Mouse (Mus musculus) forebrain, postnatal 0 days (tissue): ENCODE measurements at regions not wholly inside any gene's neighbourhood (a gene's known extent, or its start where the extent isn't known, plus 50 kb on each side); places are given as distances from the start of the nearest gene placed in this dataset.
A peak's percentile ranks its signal among the peaks of the same experiment; 100 is the strongest.

ENCODE experiments used
- ATAC-seq: fragments of 200-750 bp; cut with Nextera tagmentation; 2 replicates; pipeline ENCODE4 v1.8.0; 2017; ENCODE audit warnings: mild to moderate bottlenecking, moderate library complexity
- DNase-seq: peaks from one replicate; pipeline ENCODE4 v3.0.0-alpha.2; 2015
- H3K27ac ChIP-seq: fragments of 300-500 bp; sonication (generic); 2 replicates; pipeline ENCODE4 v1.5.1; 2014; ENCODE audit warnings: low read depth, mild to moderate bottlenecking, antibody characterized with exemption, low read length, moderate library complexity, mixed read lengths
- H3K27me3 ChIP-seq: fragments of 300-500 bp; sonication (generic); 2 replicates; pipeline ENCODE4 v1.6.1; 2014; ENCODE audit warnings: mild to moderate bottlenecking, low read length, mixed read lengths; ENCODE audit not compliant: insufficient read depth
- H3K36me3 ChIP-seq: fragments of 300-500 bp; sonication (generic); 2 replicates; pipeline ENCODE4 v1.6.1; 2014; ENCODE audit warnings: mild to moderate bottlenecking, moderate library complexity; ENCODE audit not compliant: insufficient read depth
- H3K4me1 ChIP-seq: fragments of 300-500 bp; sonication (generic); 2 replicates; pipeline ENCODE4 v1.6.1; 2014; ENCODE audit warnings: antibody characterized with exemption; ENCODE audit not compliant: insufficient read depth
- H3K4me2 ChIP-seq: fragments of 300-500 bp; sonication (generic); 2 replicates; pipeline ENCODE4 v1.6.1; 2014; ENCODE audit warnings: low read depth, mild to moderate bottlenecking, moderate library complexity
- H3K4me3 ChIP-seq: fragments of 300-500 bp; sonication (generic); 2 replicates; pipeline ENCODE4 v1.5.1; 2014; ENCODE audit warnings: low read depth, low read length, mixed read lengths
- H3K9ac ChIP-seq: fragments of 300-500 bp; sonication (generic); 2 replicates; pipeline ENCODE4 v1.6.1; 2014; ENCODE audit warnings: mild to moderate bottlenecking
- H3K9me3 ChIP-seq: fragments of 300-500 bp; sonication (generic); 2 replicates; pipeline ENCODE4 v1.6.1; 2016; ENCODE audit warnings: low read length
- CTCF ChIP-seq: sonication (generic); IDR thresholded peaks from 2 replicates; pipeline ENCODE4 v1.5.1; 2016; ENCODE audit warnings: antibody characterized with exemption, control low read depth, low read depth
- WGBS: fragments of 180-500 bp; shearing (Covaris S2); extraction: QIAGEN DNeasy Blood & Tissue Kit; methylation state at CpG from one replicate; pipeline ENCODE4 v1.1.7; 2014; 5-methylcytosine and 5-hydroxymethylcytosine counted together

- Histone ChIP-seq H3K27me3 (no peaks in the 10 kb centered on the region), H3K9me3 (no peaks in the 10 kb centered on the region), H3K4me3 (no peak overlapping the region), H3K27ac (no peak overlapping the region), H3K9ac (no peak overlapping the region), H3K36me3 (no peaks in the 10 kb centered on the region), H3K4me2 (no peak overlapping the region), H3K4me1 (0 out of 2 replicates have a peak, but pooled peaks cover 4% of the 10 kb centered on the region)
- DNase-seq (no peak), ATAC-seq (no peak)
- no peak for TF ChIP-seq CTCF
- WGBS, result 48% methylated on average over 4 of the region's 4 CpGs
Observed at GRCm38 (mm10) chr9:47283746-47284455, 246.1 kb upstream of the Cadm1 start.

- 52% methylated on average over 9 of the region's 9 CpGs for WGBS
- DNase-seq, result peak; percentile 31
- Histone ChIP-seq H3K4me1 (no peaks in the 10 kb centered on the region), H3K9ac (no peak overlapping the region), H3K27me3 (no peaks in the 10 kb centered on the region), H3K9me3 (no peaks in the 10 kb centered on the region), H3K36me3 (no peaks in the 10 kb centered on the region), H3K4me3 (no peak overlapping the region), H3K27ac (no peak overlapping the region), H3K4me2 (no peak overlapping the region)
- TF ChIP-seq CTCF, result no peak
- ATAC-seq, result no peak
Observed at GRCm38 (mm10) chr9:47286930-47287722, 242.8 kb upstream of the Cadm1 start.

GRCm38 (mm10) chr9:47288587-47289199 lies 241.3 kb upstream of the Cadm1 start:
- 66% methylated on average over 7 of the region's 7 CpGs for WGBS

GRCm38 (mm10) chr9:47300633-47301032 lies 229.3 kb upstream of the Cadm1 start:
- Histone ChIP-seq H3K9me3 (no peaks in the 10 kb centered on the region), H3K36me3 (no peaks in the 10 kb centered on the region), H3K27ac (no peak overlapping the region), H3K9ac (no peak overlapping the region), H3K27me3 (no peaks in the 10 kb centered on the region), H3K4me1 (no peaks in the 10 kb centered on the region), H3K4me2 (no peak overlapping the region), H3K4me3 (no peak overlapping the region)
- WGBS, result 65% methylated on average over 1 of the region's 1 CpGs
- no peak for TF ChIP-seq CTCF
- DNase-seq (no peak), ATAC-seq (no peak)

More at GRCm38 (mm10) chr9:47288587-47289199, 241.3 kb upstream of the Cadm1 start:
- H3K4me2 ChIP-seq, result no peak overlapping the region
- DNase-seq (no peak), ATAC-seq (no peak)
- no peak for TF ChIP-seq CTCF
- no peaks in the 10 kb centered on the region for H3K9me3 ChIP-seq
- H3K9ac ChIP-seq, result no peak overlapping the region
- H3K4me1 ChIP-seq, result no peaks in the 10 kb centered on the region
- H3K36me3 ChIP-seq, result no peaks in the 10 kb centered on the region
- H3K27me3 ChIP-seq, result no peaks in the 10 kb centered on the region
- no peak overlapping the region for H3K27ac ChIP-seq
- no peak overlapping the region for H3K4me3 ChIP-seq

- DNase-seq (peak; percentile 50), ATAC-seq (no peak)
- WGBS, result 48% methylated on average over 7 of the region's 7 CpGs
- Histone ChIP-seq H3K27ac (no peak overlapping the region), H3K4me1 (peaks cover 7% of the 10 kb centered on the region; the same call in 1 of the 2 replicates), H3K9me3 (no peaks in the 10 kb centered on the region), H3K9ac (no peak overlapping the region), H3K27me3 (no peaks in the 10 kb centered on the region), H3K4me3 (no peak overlapping the region), H3K4me2 (no peak overlapping the region), H3K36me3 (no peaks in the 10 kb centered on the region)
- TF ChIP-seq CTCF, result no peak
Observed at GRCm38 (mm10) chr9:47307125-47307751, 222.7 kb upstream of the Cadm1 start.

- peak; percentile 6; the same call in 1 of the 2 replicates for ATAC-seq
- no peaks in the 10 kb centered on the region for H3K27me3 ChIP-seq
Observed at GRCm38 (mm10) chr9:47307752-47308500, 222.0 kb upstream of the Cadm1 start.

More at GRCm38 (mm10) chr9:47307752-47308500, 222.0 kb upstream of the Cadm1 start:
- no peak overlapping the region for H3K4me3 ChIP-seq
- no peaks in the 10 kb centered on the region for H3K36me3 ChIP-seq
- no peak overlapping the region for H3K27ac ChIP-seq
- H3K9ac ChIP-seq, result no peak overlapping the region
- no peak for TF ChIP-seq CTCF
- H3K4me1 ChIP-seq, result peaks cover 7% of the 10 kb centered on the region; the same call in 1 of the 2 replicates
- DNase-seq, result peak; percentile 50
- WGBS, result 34% methylated on average over 17 of the region's 17 CpGs
- H3K4me2 ChIP-seq, result no peak overlapping the region
- H3K9me3 ChIP-seq, result no peaks in the 10 kb centered on the region
